Mouse (Mus musculus) midbrain, embryonic 16.5 days (tissue): ENCODE results near the gene Uqcr11. TPM values are rescaled to one million over a fixed set of nuclear protein-coding genes. Genes with fewer than 3 reads are reported as not detected.

ENCODE experiments used
- ATAC-seq: fragments of 200-750 bp; cut with Nextera tagmentation; 2 replicates; pipeline ENCODE4 v1.8.0; 2017; ENCODE audit warnings: moderate TSS enrichment
- H3K27ac ChIP-seq: fragments of 300-500 bp; sonication (generic); 2 replicates; pipeline ENCODE4 v1.5.1; 2014; ENCODE audit warnings: mild to moderate bottlenecking, low read length, mixed read lengths
- H3K27me3 ChIP-seq: fragments of 300-500 bp; sonication (generic); 2 replicates; pipeline ENCODE4 v1.6.1; 2014; ENCODE audit warnings: low read depth, low read length, mixed read lengths; ENCODE audit not compliant: control insufficient read depth, insufficient read depth
- H3K36me3 ChIP-seq: fragments of 300-500 bp; sonication (generic); 2 replicates; pipeline ENCODE4 v1.6.1; 2014; ENCODE audit warnings: mild to moderate bottlenecking, low read length, moderate library complexity, mixed read lengths; ENCODE audit not compliant: control insufficient read depth, insufficient read depth
- H3K4me1 ChIP-seq: fragments of 300-500 bp; sonication (generic); 2 replicates; pipeline ENCODE4 v1.6.1; 2014; ENCODE audit warnings: mild to moderate bottlenecking, low read length, mixed read lengths; ENCODE audit not compliant: control insufficient read depth, insufficient read depth
- H3K4me2 ChIP-seq: fragments of 300-500 bp; sonication (generic); 2 replicates; pipeline ENCODE4 v1.6.1; 2014; ENCODE audit warnings: mild to moderate bottlenecking, low read length, mixed read lengths
- H3K4me3 ChIP-seq: fragments of 300-500 bp; sonication (generic); 2 replicates; pipeline ENCODE4 v1.5.1; 2014; ENCODE audit warnings: low read depth, mild to moderate bottlenecking, low read length, moderate library complexity, mixed read lengths
- H3K9ac ChIP-seq: fragments of 300-500 bp; sonication (generic); 2 replicates; pipeline ENCODE4 v1.6.1; 2014; ENCODE audit warnings: low read depth, low read length, mixed read lengths
- H3K9me3 ChIP-seq: fragments of 300-500 bp; sonication (generic); replicated peaks from 2 replicates; pipeline ENCODE4 v1.6.1; 2014; ENCODE audit warnings: mild to moderate bottlenecking, low read length, mixed read lengths; ENCODE audit not compliant: control insufficient read depth, poor library complexity, severe bottlenecking
- WGBS: fragments of 180-500 bp; shearing (Covaris S2); extraction: QIAGEN DNeasy Blood & Tissue Kit; methylation state at CpG from one replicate; pipeline ENCODE4 v1.1.7; 2014; 5-methylcytosine and 5-hydroxymethylcytosine counted together
- polyA plus RNA-seq: library from polyadenylated mRNA; unstranded; fragments of >200 nt; fragmentation: Nextera tagmentation; extraction: Ambion mirVana; gene quantifications from 2 replicates; pipeline ENCODE4 v1.2.1, GENCODE M21; 2015

The Uqcr11 gene
- polyA plus RNA-seq, 1 experiment from 2014 or later, result 532 TPM

- H3K36me3 ChIP-seq, result no peaks in the 10 kb centered on the region
- H3K27ac ChIP-seq, result no peak overlapping the region
- WGBS, result 72% methylated on average over 6 of the region's 6 CpGs
- H3K9me3 ChIP-seq, result no peaks in the 10 kb centered on the region
- ATAC-seq, result no peak
- H3K4me1 ChIP-seq, result peaks cover 2% of the 10 kb centered on the region; the same call in 1 of the 2 replicates
- H3K4me3 ChIP-seq, result no peak overlapping the region
- H3K4me2 ChIP-seq, result no peak overlapping the region
- H3K27me3 ChIP-seq, result no peaks in the 10 kb centered on the region; the same call in 1 of the 2 replicates
- no peak overlapping the region for H3K9ac ChIP-seq
Measured at GRCm38 (mm10) chr10:80365736-80366135, 40.9 kb downstream of the Uqcr11 start.

DNA sequence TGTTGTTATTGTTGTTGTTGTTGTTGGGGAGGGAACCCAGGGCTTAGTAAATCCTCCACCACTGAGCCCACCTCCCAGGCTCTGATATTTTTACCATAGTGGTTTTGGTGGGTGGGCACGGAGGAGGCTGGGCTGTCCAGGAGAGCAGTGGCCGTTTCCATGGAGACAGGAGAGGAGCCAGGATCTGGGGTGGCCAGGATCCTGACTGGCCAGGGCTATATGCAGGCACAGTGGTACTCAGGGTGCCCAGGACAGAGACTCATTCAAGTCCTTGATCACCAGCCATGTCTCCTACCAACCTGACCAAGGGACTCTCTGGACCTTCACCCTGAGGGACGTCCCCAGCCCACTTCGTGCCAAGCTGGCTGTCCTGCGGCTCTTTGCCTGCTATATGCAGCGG lies 42.9 kb downstream of the Uqcr11 start:
- Histone ChIP-seq H3K4me1 (peaks cover 2% of the 10 kb centered on the region; the same call in 1 of the 2 replicates), H3K9me3 (no peaks in the 10 kb centered on the region), H3K4me3 (no peak overlapping the region), H3K9ac (no peak overlapping the region), H3K27ac (no peak overlapping the region), H3K27me3 (peaks cover under 1% of the 10 kb centered on the region), H3K36me3 (no peaks in the 10 kb centered on the region), H3K4me2 (no peak overlapping the region)
- WGBS, result 25% methylated on average over 6 of the region's 6 CpGs
- ATAC-seq, result peak; percentile 53; the same call in 1 of the 2 replicates

DNA sequence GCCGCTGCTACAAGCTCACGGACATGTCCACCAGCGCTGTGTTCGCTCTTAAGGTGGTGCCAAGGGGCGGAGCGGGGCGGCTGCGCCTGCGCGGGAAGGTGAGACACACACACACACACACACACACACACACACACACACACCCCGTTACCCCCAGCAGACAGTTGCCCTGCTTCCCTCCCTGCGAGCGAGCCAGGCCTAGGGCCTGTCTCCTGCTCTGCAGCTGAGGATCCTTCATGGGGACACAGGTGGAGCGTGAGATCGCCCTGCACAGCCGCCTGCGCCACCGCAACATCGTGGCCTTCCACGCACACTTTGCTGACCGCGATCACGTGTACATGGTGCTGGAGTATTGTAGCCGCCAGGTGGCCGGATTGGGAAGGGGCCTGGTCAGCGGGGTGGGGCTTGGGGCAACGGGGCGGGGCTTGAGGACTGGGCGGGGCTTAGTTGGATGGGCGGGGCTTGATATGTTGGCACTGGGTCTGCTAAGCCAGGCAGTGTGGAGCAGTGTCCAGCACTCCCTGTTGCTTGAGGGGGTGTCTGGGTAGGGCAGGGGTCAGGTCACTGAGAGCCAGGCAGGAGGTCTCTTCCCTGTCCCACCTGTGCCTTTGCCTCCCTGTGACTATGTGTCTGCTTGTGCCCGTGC lies 48.5 kb downstream of the Uqcr11 start:
- Histone ChIP-seq H3K4me3 (peak overlapping the region; percentile 40), H3K9ac (peak overlapping the region; percentile 59), H3K9me3 (no peaks in the 10 kb centered on the region), H3K27ac (no peak overlapping the region), H3K4me1 (peaks cover 12% of the 10 kb centered on the region), H3K4me2 (peak overlapping the region; percentile 68), H3K36me3 (no peaks in the 10 kb centered on the region), H3K27me3 (peaks cover 50% of the 10 kb centered on the region)
- WGBS, result 5% methylated on average over 29 of the region's 31 CpGs
- ATAC-seq, result peak; percentile 49

GRCm38 (mm10) chr10:80357336-80357735 lies 49.3 kb downstream of the Uqcr11 start:
- H3K27ac ChIP-seq, result no peak overlapping the region
- peaks cover 12% of the 10 kb centered on the region for H3K4me1 ChIP-seq
- H3K27me3 ChIP-seq, result peaks cover 58% of the 10 kb centered on the region
- peak overlapping the region; percentile 59; the same call in 1 of the 2 replicates for H3K9ac ChIP-seq
- no peaks in the 10 kb centered on the region for H3K36me3 ChIP-seq
- peak; percentile 46; the same call in 1 of the 2 replicates for ATAC-seq
- peak overlapping the region; percentile 68 for H3K4me2 ChIP-seq
- 32% methylated on average over 7 of the region's 7 CpGs for WGBS
- H3K9me3 ChIP-seq, result no peaks in the 10 kb centered on the region
- peak overlapping the region; percentile 40 for H3K4me3 ChIP-seq

- Histone ChIP-seq H3K9me3 (no peaks in the 10 kb centered on the region), H3K4me1 (peaks cover 12% of the 10 kb centered on the region), H3K9ac (peak overlapping the region; percentile 56), H3K27me3 (peaks cover 62% of the 10 kb centered on the region), H3K27ac (no peak overlapping the region), H3K4me3 (peak overlapping the region; percentile 44), H3K4me2 (peak overlapping the region; percentile 71), H3K36me3 (no peaks in the 10 kb centered on the region)
- peak; percentile 16; the same call in 1 of the 2 replicates for ATAC-seq
- under 1% methylated on average over 34 of the region's 34 CpGs for WGBS
Measured at GRCm38 (mm10) chr10:80356737-80357136, 49.9 kb downstream of the Uqcr11 start.

GRCm38 (mm10) chr10:80356001-80356682 lies 50.5 kb downstream of the Uqcr11 start, which contains the start of gene Plk5:
Gene Plk5, plus strand, starts transcription at chr10:80356459.
- under 1% methylated on average over 51 of the region's 53 CpGs for WGBS
- H3K4me1 ChIP-seq, result peaks cover 12% of the 10 kb centered on the region
- peak within 1 kb of the TSS; percentile 44 for H3K4me3 ChIP-seq
- no peaks in the 10 kb centered on the region for H3K9me3 ChIP-seq
- no peak for ATAC-seq
- no peaks in the 10 kb centered on the region for H3K36me3 ChIP-seq
- peaks cover 62% of the 10 kb centered on the region for H3K27me3 ChIP-seq
- H3K27ac ChIP-seq, result no peak within 1 kb of the TSS
- peak within 1 kb of the TSS; percentile 56 for H3K9ac ChIP-seq
- peak within 1 kb of the TSS; percentile 71 for H3K4me2 ChIP-seq

- H3K36me3 ChIP-seq, result no peaks in the 10 kb centered on the region
- H3K9me3 ChIP-seq, result no peaks in the 10 kb centered on the region
- H3K9ac ChIP-seq, result no peak overlapping the region
- H3K4me3 ChIP-seq, result no peak overlapping the region
- H3K27ac ChIP-seq, result no peak overlapping the region
- ATAC-seq, result no peak
- H3K4me2 ChIP-seq, result no peak overlapping the region
- peaks cover 69% of the 10 kb centered on the region for H3K27me3 ChIP-seq
- H3K4me1 ChIP-seq, result peaks cover 12% of the 10 kb centered on the region
- WGBS, result 8% methylated on average over 7 of the region's 9 CpGs
Measured at GRCm38 (mm10) chr10:80355431-80355830, 51.2 kb downstream of the Uqcr11 start.
